Mouse (Mus musculus) adrenal gland, postnatal 36 days (tissue): ENCODE measurements at regions not wholly inside any gene's neighbourhood (a gene's known extent, or its start where the extent isn't known, plus 50 kb on each side); places are given as distances from the start of the nearest gene placed in this dataset.

Experiments
- DNase-seq, 2 experiments: peaks; one replicate each; pipeline ENCODE4 v3.0.0; 2021; ENCODE audit warnings: mixed read lengths in 1 of 2

- no peak for DNase-seq
Observed at GRCm38 (mm10) chr1:154995778-154996390, 103.6 kb downstream of the Ier5 start.

GRCm38 (mm10) chr1:154993927-154994856, 105.2 kb downstream of the Ier5 start:
- DNase-seq: no peak

- DNase-seq: peak; percentile 86 to 91
Observed at GRCm38 (mm10) chr1:154983325-154983724, 99.0 kb upstream of the Cacna1e start.

- DNase-seq: peak; percentile 75 to 78
Observed at GRCm38 (mm10) chr1:154982836-154983235, 98.5 kb upstream of the Cacna1e start.

GRCm38 (mm10) chr1:154981687-154982086, 97.4 kb upstream of the Cacna1e start:
- no peak for DNase-seq

GRCm38 (mm10) chr1:154975732-154976131, 91.4 kb upstream of the Cacna1e start:
- no peak for DNase-seq

- no peak for DNase-seq
Observed at GRCm38 (mm10) chr1:154961271-154961670, 77.0 kb upstream of the Cacna1e start.

- DNase-seq: no peak
Observed at GRCm38 (mm10) chr1:154956625-154957031, 72.3 kb upstream of the Cacna1e start.

GRCm38 (mm10) chr1:154952679-154953078, 68.4 kb upstream of the Cacna1e start:
- DNase-seq: no peak
